Mouse (Mus musculus): ENCODE measurements around the gene Rrp9. TPM values are rescaled to one million over a fixed set of nuclear protein-coding genes. Genes with fewer than 3 reads are reported as not detected.

Gene Rrp9
- 49.0 and 50.2 TPM in 2 replicates for polyA plus RNA-seq (2015; fragmentation: Nextera tagmentation; extraction: Ambion mirVana)

- Histone ChIP-seq H3K4me3 (peak within 1 kb of the TSS; percentile 79), H3K27me3 (no peaks in the 10 kb centered on the region), H3K9ac (peak within 1 kb of the TSS; percentile 46; the same call in 1 of the 2 replicates), H3K4me1 (peaks cover 39% of the 10 kb centered on the region), H3K9me3 (no peaks in the 10 kb centered on the region), H3K36me3 (peaks cover 13% of the 10 kb centered on the region), H3K27ac (peak within 1 kb of the TSS; percentile 62), H3K4me2 (replicated peaks) (peak within 1 kb of the TSS; percentile 52)
- ATAC-seq (ENCODE audit: low FRiP score, low read depth), result no peak
- 90% methylated on average over 10 of the region's 10 CpGs for WGBS
Measured at GRCm38 (mm10) chr9:106475663-106476001, at the start of gene Rrp9. Gene Rrp9 (plus strand): TSS chr9:106475963.

DNA sequence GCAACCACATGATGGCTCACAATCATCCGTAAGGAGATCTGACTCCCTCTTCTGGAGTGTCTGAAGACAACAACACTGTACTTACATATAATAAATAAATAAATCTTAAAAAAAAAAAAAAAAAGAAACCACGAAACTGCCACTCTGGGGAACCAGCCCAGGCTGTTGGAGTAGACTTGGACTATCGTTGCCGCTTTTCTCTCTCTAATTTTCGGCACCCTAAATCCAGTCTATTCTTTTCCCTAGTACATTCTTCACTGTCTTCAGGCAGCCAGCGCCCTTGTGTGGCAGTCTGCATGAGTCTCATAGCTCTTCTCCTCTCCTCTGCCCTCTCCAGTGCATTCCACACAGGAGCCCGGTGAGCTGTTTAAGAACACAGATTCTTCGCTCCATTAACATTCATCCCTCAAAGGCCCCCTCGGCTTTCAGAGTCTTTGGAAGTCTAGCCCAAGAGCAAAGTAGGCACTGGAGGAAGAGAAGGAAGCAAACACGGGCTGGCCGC lies 47.0 kb upstream of the Rrp9 start:
- Histone ChIP-seq H3K27ac (peak overlapping the region; percentile 97), H3K27me3 (no peaks in the 10 kb centered on the region), H3K4me3 (peak overlapping the region; percentile 80), H3K4me2 (replicated peaks) (peak overlapping the region; percentile 72), H3K9me3 (no peaks in the 10 kb centered on the region), H3K9ac (peak overlapping the region; percentile 68), H3K4me1 (peaks cover 12% of the 10 kb centered on the region), H3K36me3 (peaks cover 31% of the 10 kb centered on the region)
- WGBS, result 20% methylated on average over 11 of the region's 11 CpGs
- peak; percentile 76 for ATAC-seq (ENCODE audit: low FRiP score, low read depth)

DNA sequence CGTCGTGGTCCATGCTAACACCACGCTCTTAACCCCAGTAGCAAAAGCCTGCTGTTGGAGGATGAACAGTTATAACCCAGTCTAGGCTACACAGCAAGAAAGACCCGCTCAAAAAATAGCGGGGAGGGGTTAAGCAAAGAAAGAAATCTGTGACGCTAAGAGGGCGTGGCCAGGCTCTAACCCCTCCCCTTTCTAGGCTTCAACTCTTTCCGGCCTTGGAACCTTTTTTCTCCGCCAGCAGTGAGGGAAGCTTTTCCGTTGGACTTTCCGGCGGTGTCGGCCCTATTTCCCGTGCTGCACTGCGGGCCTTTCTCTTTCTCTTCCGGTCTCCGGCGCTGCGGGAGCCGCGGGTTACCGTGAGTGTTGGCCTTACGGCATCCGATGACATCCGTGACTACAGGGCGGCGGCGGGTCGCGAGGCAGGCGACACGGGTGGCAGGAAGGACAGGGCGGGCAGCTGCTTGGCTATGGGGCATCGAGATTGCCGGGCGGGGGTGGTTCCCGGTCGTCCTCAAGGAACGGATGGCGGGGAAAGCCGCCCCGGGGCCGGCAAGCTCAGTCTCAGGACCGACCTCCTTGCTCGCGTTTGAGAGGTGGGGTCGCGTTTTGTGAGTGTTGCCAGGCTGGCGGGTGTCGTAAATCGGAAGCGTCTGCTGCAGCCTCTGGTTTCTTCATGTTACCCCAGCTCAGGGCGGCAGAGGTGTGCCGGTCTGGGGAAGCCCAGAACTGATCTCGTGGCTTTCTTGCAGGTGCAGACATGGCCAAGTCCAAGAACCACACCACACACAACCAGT lies 46.3 kb upstream of the Rrp9 start, which contains the start of gene Rpl29:
Gene Rpl29, plus strand, starts transcription at position 234 of the 794 bp plus-strand sequence.
- Histone ChIP-seq H3K9me3 (no peaks in the 10 kb centered on the region), H3K9ac (peak within 1 kb of the TSS; percentile 99), H3K4me2 (replicated peaks) (peak within 1 kb of the TSS; percentile 72), H3K27ac (peak within 1 kb of the TSS; percentile 97), H3K4me3 (peak within 1 kb of the TSS; percentile 80), H3K4me1 (peaks cover 12% of the 10 kb centered on the region), H3K36me3 (peaks cover 38% of the 10 kb centered on the region), H3K27me3 (no peaks in the 10 kb centered on the region)
- WGBS, result under 1% methylated on average over 55 of the region's 55 CpGs
- ATAC-seq (ENCODE audit: low FRiP score, low read depth), result peak; percentile 94

DNA sequence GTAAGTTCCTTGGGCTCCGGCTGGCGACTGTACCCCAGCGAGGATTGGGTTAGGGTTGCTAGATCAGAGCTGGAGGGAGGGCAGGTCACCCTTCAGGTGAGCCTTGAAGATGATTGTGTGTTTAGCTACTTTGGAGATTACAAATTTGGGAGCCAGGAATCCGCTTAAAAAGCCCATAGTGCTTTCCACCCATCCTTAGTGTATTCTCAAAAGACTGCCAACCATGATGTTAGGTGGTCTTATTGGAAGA lies 45.8 kb upstream of the Rrp9 start:
- 2% methylated on average over 4 of the region's 4 CpGs for WGBS
- no peak for ATAC-seq (ENCODE audit: low FRiP score, low read depth)
- H3K4me2 ChIP-seq (replicated peaks), result peak overlapping the region; percentile 72

DNA sequence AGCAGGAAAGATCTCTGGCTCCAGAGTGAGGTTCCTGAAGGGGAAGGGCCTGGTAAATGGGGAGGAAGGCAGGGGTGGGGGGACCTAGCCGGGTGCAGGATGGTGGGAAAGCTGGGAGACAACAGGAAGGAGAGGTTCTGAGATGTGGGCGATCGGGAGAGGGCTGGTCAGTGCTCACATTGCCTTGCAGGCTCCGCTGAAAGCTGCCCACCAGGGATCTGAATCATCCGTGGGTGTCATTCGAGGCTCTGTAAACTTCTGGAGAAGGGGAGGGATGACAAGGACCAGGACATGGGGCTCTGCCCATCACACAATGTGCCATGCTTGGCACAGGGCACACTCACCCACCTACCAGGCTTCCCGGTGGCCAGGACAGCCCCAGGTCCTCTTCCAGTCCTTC lies 42.4 kb upstream of the Rrp9 start:
- peaks cover 30% of the 10 kb centered on the region for H3K4me1 ChIP-seq
- no peak overlapping the region for H3K4me2 ChIP-seq (replicated peaks)
- WGBS, result 76% methylated on average over 7 of the region's 7 CpGs
- no peak overlapping the region for H3K27ac ChIP-seq
- no peak overlapping the region for H3K4me3 ChIP-seq
- H3K36me3 ChIP-seq, result peaks cover 46% of the 10 kb centered on the region
- H3K9ac ChIP-seq, result no peak overlapping the region
- no peaks in the 10 kb centered on the region for H3K27me3 ChIP-seq
- no peaks in the 10 kb centered on the region for H3K9me3 ChIP-seq
- ATAC-seq (ENCODE audit: low FRiP score, low read depth), result no peak

More for the DNA sequence above, 45.8 kb upstream of the Rrp9 start:
- Histone ChIP-seq H3K4me1 (peaks cover 12% of the 10 kb centered on the region), H3K36me3 (peaks cover 42% of the 10 kb centered on the region), H3K9ac (peak overlapping the region; percentile 99), H3K27me3 (no peaks in the 10 kb centered on the region), H3K9me3 (no peaks in the 10 kb centered on the region), H3K4me3 (peak overlapping the region; percentile 80), H3K27ac (peak overlapping the region; percentile 97)

DNA sequence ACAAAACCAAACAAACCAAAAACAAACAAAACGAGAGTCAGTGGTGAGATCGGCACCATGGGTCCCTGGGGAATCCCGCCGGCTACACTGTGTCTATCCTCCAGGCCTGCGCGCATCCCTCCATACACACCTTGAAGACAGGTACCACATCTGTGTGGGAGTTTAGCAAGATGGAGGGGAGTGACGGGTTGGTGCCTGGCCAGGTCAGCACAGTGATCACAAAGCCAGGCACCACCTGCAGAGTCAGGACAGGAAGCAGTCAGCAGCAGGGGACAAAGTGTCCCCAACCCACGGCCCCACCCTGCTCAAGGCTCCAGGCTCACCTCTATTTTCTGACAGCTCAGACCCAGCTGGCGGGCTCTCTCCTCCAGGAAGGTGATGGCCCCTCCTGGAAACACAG lies 39.2 kb upstream of the Rrp9 start:
- Histone ChIP-seq H3K27me3 (no peaks in the 10 kb centered on the region), H3K4me2 (replicated peaks) (peak overlapping the region; percentile 84; the same call in 1 of the 2 replicates), H3K27ac (no peak overlapping the region), H3K36me3 (peaks cover 42% of the 10 kb centered on the region), H3K9ac (peak overlapping the region; percentile 35), H3K9me3 (no peaks in the 10 kb centered on the region), H3K4me1 (peaks cover 29% of the 10 kb centered on the region), H3K4me3 (no peak overlapping the region)
- WGBS, result 81% methylated on average over 9 of the region's 9 CpGs
- ATAC-seq (ENCODE audit: low FRiP score, low read depth), result no peak

- 76% methylated on average over 5 of the region's 5 CpGs for WGBS
- Histone ChIP-seq H3K36me3 (peaks cover 14% of the 10 kb centered on the region), H3K4me1 (peaks cover 28% of the 10 kb centered on the region), H3K4me3 (no peak overlapping the region), H3K9ac (no peak overlapping the region), H3K9me3 (no peaks in the 10 kb centered on the region), H3K27ac (no peak overlapping the region), H3K4me2 (replicated peaks) (no peak overlapping the region), H3K27me3 (no peaks in the 10 kb centered on the region)
- no peak for ATAC-seq (ENCODE audit: low FRiP score, low read depth)
Measured at GRCm38 (mm10) chr9:106442680-106443079, 33.1 kb upstream of the Rrp9 start.

GRCm38 (mm10) chr9:106444836-106445235 lies 30.9 kb upstream of the Rrp9 start:
- no peak overlapping the region for H3K4me3 ChIP-seq
- no peak for ATAC-seq (ENCODE audit: low FRiP score, low read depth)
- no peak overlapping the region for H3K4me2 ChIP-seq (replicated peaks)
- peaks cover 14% of the 10 kb centered on the region for H3K36me3 ChIP-seq
- no peaks in the 10 kb centered on the region for H3K27me3 ChIP-seq
- peak overlapping the region; percentile 19; the same call in 1 of the 2 replicates for H3K9ac ChIP-seq
- no peak overlapping the region for H3K27ac ChIP-seq
- H3K4me1 ChIP-seq, result peaks cover 38% of the 10 kb centered on the region
- H3K9me3 ChIP-seq, result no peaks in the 10 kb centered on the region
- WGBS, result 76% methylated on average over 4 of the region's 4 CpGs

DNA sequence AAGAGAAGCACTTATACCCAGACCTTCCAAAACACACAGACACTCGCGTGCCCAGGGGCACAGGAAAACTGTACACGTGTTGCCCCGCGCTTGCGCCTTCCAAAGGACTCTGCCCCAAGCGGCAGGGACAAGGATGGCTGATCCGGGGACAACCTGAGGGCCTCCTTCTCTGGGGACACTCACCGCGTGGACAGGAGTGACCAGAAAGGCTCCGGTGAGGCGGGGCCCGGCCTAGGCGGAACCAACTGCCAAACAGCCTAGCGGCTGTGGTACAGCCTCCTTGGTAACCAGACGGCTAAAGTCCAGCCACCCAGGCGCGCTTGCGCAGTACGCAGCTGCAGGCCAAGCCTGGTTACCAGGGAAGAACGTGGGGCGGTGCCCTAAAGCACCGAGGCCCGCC lies 28.4 kb upstream of the Rrp9 start, which contains the start of the genes Abhd14b and Abhd14a:
Gene Abhd14b, plus strand, starts transcription at position 112 of the 400 bp plus-strand sequence.
Gene Abhd14a, minus strand, starts transcription at position 331 of the 400 bp plus-strand sequence.
- Histone ChIP-seq H3K9ac (peak within 1 kb of the TSS; percentile 76), H3K4me2 (replicated peaks) (peak within 1 kb of the TSS; percentile 83), H3K27ac (peak within 1 kb of the TSS; percentile 72; the same call in 1 of the 2 replicates), H3K9me3 (no peaks in the 10 kb centered on the region), H3K36me3 (peaks cover 7% of the 10 kb centered on the region), H3K4me1 (peaks cover 64% of the 10 kb centered on the region), H3K4me3 (peak within 1 kb of the TSS; percentile 68), H3K27me3 (no peaks in the 10 kb centered on the region)
- under 1% methylated on average over 24 of the region's 24 CpGs for WGBS
- peak; percentile 88 for ATAC-seq (ENCODE audit: low FRiP score, low read depth)

DNA sequence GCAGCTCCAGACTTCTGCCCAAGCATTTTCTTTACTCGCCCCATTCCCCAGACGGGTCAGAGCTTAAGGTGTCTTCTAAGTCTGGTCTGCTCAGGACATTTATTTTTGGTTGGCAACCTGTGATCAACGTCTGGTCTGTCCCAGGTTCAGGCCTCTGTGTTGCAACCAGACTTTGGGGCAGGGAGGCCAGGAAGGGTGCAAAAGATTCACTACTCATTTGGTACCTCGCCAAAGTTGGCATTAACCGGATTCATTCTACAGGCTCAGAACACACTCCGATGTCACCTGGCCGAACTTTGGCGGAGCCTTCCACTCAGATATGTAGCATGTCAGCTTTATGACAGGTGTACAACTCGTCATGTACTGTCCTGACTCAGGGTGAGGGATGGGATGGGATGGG lies 27.8 kb upstream of the Rrp9 start:
- H3K9me3 ChIP-seq, result no peaks in the 10 kb centered on the region
- H3K4me2 ChIP-seq (replicated peaks), result peak overlapping the region; percentile 83
- peaks cover 7% of the 10 kb centered on the region for H3K36me3 ChIP-seq
- peaks cover 70% of the 10 kb centered on the region for H3K4me1 ChIP-seq
- WGBS, result 37% methylated on average over 9 of the region's 9 CpGs
- H3K27ac ChIP-seq, result peak overlapping the region; percentile 72; the same call in 1 of the 2 replicates
- H3K9ac ChIP-seq, result peak overlapping the region; percentile 76
- ATAC-seq (ENCODE audit: low FRiP score, low read depth), result no peak
- H3K4me3 ChIP-seq, result peak overlapping the region; percentile 68
- H3K27me3 ChIP-seq, result no peaks in the 10 kb centered on the region

DNA sequence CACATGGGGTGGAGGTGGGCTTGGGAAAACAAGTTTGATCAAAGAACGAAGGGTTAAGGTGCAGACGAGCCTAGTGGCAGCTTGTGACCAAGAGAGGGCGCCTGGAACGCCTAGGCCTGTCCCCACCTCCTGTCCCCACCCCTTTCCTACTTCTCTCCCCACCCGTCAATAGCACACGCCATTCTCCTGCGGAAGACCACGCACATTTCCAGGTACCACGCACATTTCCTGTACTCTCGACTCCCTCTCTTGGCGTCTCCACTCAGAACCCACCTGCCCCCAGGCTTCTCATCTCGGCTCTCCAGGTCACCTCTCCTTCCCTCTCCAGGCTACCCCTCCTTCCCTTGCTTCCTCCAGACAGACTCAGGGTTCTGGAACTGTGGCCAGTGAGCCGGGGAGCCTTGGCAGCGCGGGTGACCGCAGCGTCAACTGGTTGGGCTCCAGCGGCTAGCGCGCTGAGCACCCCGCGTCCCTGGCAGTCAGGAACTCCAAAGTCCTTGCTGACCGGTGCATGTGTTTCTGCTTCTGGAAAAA lies 27.2 kb upstream of the Rrp9 start:
- under 1% methylated on average over 23 of the region's 23 CpGs for WGBS

DNA sequence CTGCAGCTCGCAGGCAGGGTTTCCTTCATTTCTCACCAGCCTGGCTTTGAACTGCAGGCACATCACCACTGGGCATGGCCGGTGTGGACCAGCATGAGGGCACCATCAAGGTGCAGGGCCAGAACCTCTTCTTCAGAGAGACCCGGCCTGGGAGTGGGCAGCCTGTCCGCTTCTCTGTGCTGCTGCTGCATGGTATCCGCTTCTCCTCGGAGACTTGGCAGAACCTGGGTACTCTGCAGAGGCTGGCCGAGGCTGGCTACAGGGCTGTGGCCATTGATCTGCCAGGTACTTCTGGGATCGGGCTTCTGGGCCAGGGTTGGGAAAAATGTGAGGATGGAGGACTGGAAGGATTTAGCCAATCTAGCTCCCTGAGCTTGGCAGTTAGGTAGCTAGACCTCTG lies 25.8 kb upstream of the Rrp9 start:
- H3K27ac ChIP-seq, result peak overlapping the region; percentile 44; the same call in 1 of the 2 replicates
- no peaks in the 10 kb centered on the region for H3K9me3 ChIP-seq
- H3K4me1 ChIP-seq, result peaks cover 79% of the 10 kb centered on the region
- no peaks in the 10 kb centered on the region for H3K36me3 ChIP-seq
- H3K4me3 ChIP-seq, result peak overlapping the region; percentile 4; the same call in 1 of the 2 replicates
- peak overlapping the region; percentile 35; the same call in 1 of the 2 replicates for H3K9ac ChIP-seq
- H3K27me3 ChIP-seq, result no peaks in the 10 kb centered on the region
- H3K4me2 ChIP-seq (replicated peaks), result peak overlapping the region; percentile 39; the same call in 1 of the 2 replicates
- no peak for ATAC-seq (ENCODE audit: low FRiP score, low read depth)
- 90% methylated on average over 8 of the region's 8 CpGs for WGBS

More for the DNA sequence above, 27.2 kb upstream of the Rrp9 start:
- H3K27ac ChIP-seq, result peak overlapping the region; percentile 72; the same call in 1 of the 2 replicates
- ATAC-seq (ENCODE audit: low FRiP score, low read depth), result peak; percentile 48; the same call in 1 of the 2 replicates
- peak overlapping the region; percentile 68 for H3K4me3 ChIP-seq
- H3K4me1 ChIP-seq, result peaks cover 73% of the 10 kb centered on the region
- peaks cover 5% of the 10 kb centered on the region for H3K36me3 ChIP-seq
- peak overlapping the region; percentile 76 for H3K9ac ChIP-seq
- H3K27me3 ChIP-seq, result no peaks in the 10 kb centered on the region
- H3K4me2 ChIP-seq (replicated peaks), result peak overlapping the region; percentile 83
- no peaks in the 10 kb centered on the region for H3K9me3 ChIP-seq
